Mouse (Mus musculus): ENCODE measurements around the gene Sri. TPM values are rescaled to one million over a fixed set of nuclear protein-coding genes. Genes with fewer than 3 reads are reported as not detected.

Gene Sri
- polyA plus RNA-seq, 1 experiment from 2014 or later = 263 TPM

- Histone ChIP-seq H3K9ac (ENCODE audit: low read depth, low read length) (peak overlapping the region; percentile 91), H3K4me3 (ENCODE audit: low read depth, low read length) (peak overlapping the region; percentile 79), H3K36me3 (ENCODE audit: control insufficient read depth, insufficient read depth, low read length) (peaks cover 12% of the 10 kb centered on the region), H3K4me2 (peak overlapping the region; percentile 86), H3K9me3 (replicated peaks; ENCODE audit: control insufficient read depth, low read length) (no peaks in the 10 kb centered on the region), H3K27ac (ENCODE audit: low read depth, low read length) (peak overlapping the region; percentile 86), H3K27me3 (ENCODE audit: control insufficient read depth, insufficient read depth, low read length) (no peaks in the 10 kb centered on the region), H3K4me1 (ENCODE audit: control insufficient read depth, insufficient read depth, low read length) (peaks cover 13% of the 10 kb centered on the region; the same call in 1 of the 2 replicates)
- ATAC-seq (replicated peaks; ENCODE audit: insufficient number of reproducible peaks, low FRiP score, low TSS enrichment) = peak; percentile 96
- WGBS (ENCODE audit: insufficient replicate concordance) = under 1% methylated on average over 52 of the region's 60 CpGs
These were observed 10.5 kb downstream of the Sri start for GRCm38 (mm10) chr5:8056141-8057017.

DNA sequence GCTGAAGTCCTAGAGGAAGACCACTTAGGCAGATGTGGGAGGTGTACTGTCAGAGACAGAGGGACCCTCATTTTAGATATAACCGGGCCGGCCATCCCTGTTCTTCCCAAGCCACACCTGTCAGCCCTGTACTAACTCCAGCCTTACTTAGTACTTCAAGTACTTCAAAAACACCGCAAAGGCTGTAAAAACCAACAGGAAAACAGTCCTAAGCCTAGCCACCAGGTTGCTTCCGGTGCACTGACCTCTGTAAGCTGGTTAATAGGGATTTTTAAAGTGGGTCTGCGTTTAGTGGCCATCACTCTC is 11.1 kb downstream of the Sri start:
- Histone ChIP-seq H3K4me2 (peak overlapping the region; percentile 86), H3K27me3 (ENCODE audit: control insufficient read depth, insufficient read depth, low read length) (no peaks in the 10 kb centered on the region), H3K9me3 (replicated peaks; ENCODE audit: control insufficient read depth, low read length) (no peaks in the 10 kb centered on the region), H3K36me3 (ENCODE audit: control insufficient read depth, insufficient read depth, low read length) (peaks cover 12% of the 10 kb centered on the region), H3K9ac (ENCODE audit: low read depth, low read length) (peak overlapping the region; percentile 91), H3K27ac (ENCODE audit: low read depth, low read length) (peak overlapping the region; percentile 86), H3K4me1 (ENCODE audit: control insufficient read depth, insufficient read depth, low read length) (peaks cover 13% of the 10 kb centered on the region; the same call in 1 of the 2 replicates), H3K4me3 (ENCODE audit: low read depth, low read length) (peak overlapping the region; percentile 79)
- 48% methylated on average over 5 of the region's 5 CpGs for WGBS (ENCODE audit: insufficient replicate concordance)
- ATAC-seq (replicated peaks; ENCODE audit: insufficient number of reproducible peaks, low FRiP score, low TSS enrichment) = peak; percentile 39; the same call in 1 of the 2 replicates

DNA sequence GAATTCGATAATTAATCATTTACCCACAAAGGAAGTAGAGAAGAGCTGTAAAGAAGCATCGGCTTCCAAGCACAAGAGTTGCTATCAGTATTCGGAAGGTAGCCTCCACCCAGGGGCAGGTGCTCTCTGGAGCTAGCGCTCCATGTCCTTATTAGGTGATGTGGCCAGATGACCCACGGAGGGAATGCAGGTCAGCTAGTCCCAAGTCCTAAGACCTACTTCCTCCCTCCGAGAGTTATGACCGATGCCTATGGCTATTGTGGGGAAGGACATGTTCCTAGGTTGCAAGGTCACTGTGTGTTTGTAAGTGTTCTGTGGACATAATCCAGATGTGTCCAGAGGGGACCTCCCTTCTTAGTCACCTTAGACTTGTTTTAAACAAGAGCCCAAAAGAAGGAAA is 12.2 kb downstream of the Sri start:
- H3K27me3 ChIP-seq (ENCODE audit: control insufficient read depth, insufficient read depth, low read length) = no peaks in the 10 kb centered on the region
- H3K4me2 ChIP-seq = peak overlapping the region; percentile 86
- 67% methylated on average over 7 of the region's 7 CpGs for WGBS (ENCODE audit: insufficient replicate concordance)
- H3K9me3 ChIP-seq (replicated peaks; ENCODE audit: control insufficient read depth, low read length) = no peaks in the 10 kb centered on the region
- peaks cover 10% of the 10 kb centered on the region; the same call in 1 of the 2 replicates for H3K4me1 ChIP-seq (ENCODE audit: control insufficient read depth, insufficient read depth, low read length)
- H3K4me3 ChIP-seq (ENCODE audit: low read depth, low read length) = peak overlapping the region; percentile 12; the same call in 1 of the 2 replicates
- peaks cover 17% of the 10 kb centered on the region for H3K36me3 ChIP-seq (ENCODE audit: control insufficient read depth, insufficient read depth, low read length)
- H3K27ac ChIP-seq (ENCODE audit: low read depth, low read length) = no peak overlapping the region
- H3K9ac ChIP-seq (ENCODE audit: low read depth, low read length) = no peak overlapping the region
- ATAC-seq (replicated peaks; ENCODE audit: insufficient number of reproducible peaks, low FRiP score, low TSS enrichment) = no peak

DNA sequence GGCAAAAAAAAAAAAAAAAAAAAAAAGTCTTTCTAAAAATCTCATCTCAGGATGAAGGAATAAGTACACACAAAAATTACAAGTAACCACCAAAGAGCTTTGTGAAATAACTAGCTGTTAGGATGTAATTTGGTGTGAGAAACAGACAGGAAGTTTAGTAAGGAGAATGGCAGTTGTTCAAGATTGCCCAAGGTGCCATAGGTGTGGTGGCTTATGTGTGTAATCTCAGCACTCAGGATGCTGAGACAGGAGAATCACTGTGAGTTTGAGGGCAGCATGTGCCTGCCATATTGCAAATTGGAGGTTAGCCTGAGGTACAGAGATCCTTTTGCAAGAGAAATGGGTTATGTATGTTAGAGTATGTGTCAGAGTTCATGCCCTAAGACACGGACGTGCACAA is 16.6 kb downstream of the Sri start:
- 91% methylated on average over 2 of the region's 2 CpGs for WGBS (ENCODE audit: insufficient replicate concordance)
- no peaks in the 10 kb centered on the region for H3K9me3 ChIP-seq (replicated peaks; ENCODE audit: control insufficient read depth, low read length)
- peaks cover 8% of the 10 kb centered on the region; the same call in 1 of the 2 replicates for H3K4me1 ChIP-seq (ENCODE audit: control insufficient read depth, insufficient read depth, low read length)
- H3K4me3 ChIP-seq (ENCODE audit: low read depth, low read length) = no peak overlapping the region
- no peaks in the 10 kb centered on the region for H3K27me3 ChIP-seq (ENCODE audit: control insufficient read depth, insufficient read depth, low read length)
- no peak overlapping the region for H3K27ac ChIP-seq (ENCODE audit: low read depth, low read length)
- peaks cover 51% of the 10 kb centered on the region for H3K36me3 ChIP-seq (ENCODE audit: control insufficient read depth, insufficient read depth, low read length)
- H3K4me2 ChIP-seq = no peak overlapping the region
- no peak for ATAC-seq (replicated peaks; ENCODE audit: insufficient number of reproducible peaks, low FRiP score, low TSS enrichment)
- no peak overlapping the region for H3K9ac ChIP-seq (ENCODE audit: low read depth, low read length)

- H3K4me3 ChIP-seq (ENCODE audit: low read depth, low read length) = no peak overlapping the region
These were observed 17.3 kb downstream of the Sri start for GRCm38 (mm10) chr5:8063207-8063606.

GRCm38 (mm10) chr5:8073406-8073805 is 27.5 kb downstream of the Sri start:
- Histone ChIP-seq H3K36me3 (ENCODE audit: control insufficient read depth, insufficient read depth, low read length) (peaks cover 5% of the 10 kb centered on the region; the same call in 1 of the 2 replicates), H3K4me2 (no peak overlapping the region), H3K4me3 (ENCODE audit: low read depth, low read length) (no peak overlapping the region), H3K27ac (ENCODE audit: low read depth, low read length) (no peak overlapping the region), H3K9me3 (replicated peaks; ENCODE audit: control insufficient read depth, low read length) (no peaks in the 10 kb centered on the region), H3K4me1 (ENCODE audit: control insufficient read depth, insufficient read depth, low read length) (no peaks in the 10 kb centered on the region), H3K27me3 (ENCODE audit: control insufficient read depth, insufficient read depth, low read length) (no peaks in the 10 kb centered on the region), H3K9ac (ENCODE audit: low read depth, low read length) (no peak overlapping the region)
- 89% methylated on average over 9 of the region's 9 CpGs for WGBS (ENCODE audit: insufficient replicate concordance)
- ATAC-seq (replicated peaks; ENCODE audit: insufficient number of reproducible peaks, low FRiP score, low TSS enrichment) = no peak

More at GRCm38 (mm10) chr5:8063207-8063606, 17.3 kb downstream of the Sri start:
- H3K4me1 ChIP-seq (ENCODE audit: control insufficient read depth, insufficient read depth, low read length) = peaks cover 3% of the 10 kb centered on the region; the same call in 1 of the 2 replicates
- peaks cover 50% of the 10 kb centered on the region for H3K36me3 ChIP-seq (ENCODE audit: control insufficient read depth, insufficient read depth, low read length)
- no peak overlapping the region for H3K4me2 ChIP-seq
- 37% methylated on average over 6 of the region's 6 CpGs for WGBS (ENCODE audit: insufficient replicate concordance)
- peak; percentile 85 for ATAC-seq (replicated peaks; ENCODE audit: insufficient number of reproducible peaks, low FRiP score, low TSS enrichment)
- no peaks in the 10 kb centered on the region for H3K9me3 ChIP-seq (replicated peaks; ENCODE audit: control insufficient read depth, low read length)
- H3K9ac ChIP-seq (ENCODE audit: low read depth, low read length) = no peak overlapping the region
- no peaks in the 10 kb centered on the region for H3K27me3 ChIP-seq (ENCODE audit: control insufficient read depth, insufficient read depth, low read length)
- no peak overlapping the region for H3K27ac ChIP-seq (ENCODE audit: low read depth, low read length)

- WGBS (ENCODE audit: insufficient replicate concordance) = 89% methylated on average over 9 of the region's 9 CpGs
- Histone ChIP-seq H3K9ac (ENCODE audit: low read depth, low read length) (no peak overlapping the region), H3K9me3 (replicated peaks; ENCODE audit: control insufficient read depth, low read length) (no peaks in the 10 kb centered on the region), H3K27ac (ENCODE audit: low read depth, low read length) (no peak overlapping the region), H3K4me3 (ENCODE audit: low read depth, low read length) (no peak overlapping the region), H3K4me2 (no peak overlapping the region), H3K36me3 (ENCODE audit: control insufficient read depth, insufficient read depth, low read length) (peaks cover 5% of the 10 kb centered on the region; the same call in 1 of the 2 replicates), H3K4me1 (ENCODE audit: control insufficient read depth, insufficient read depth, low read length) (no peaks in the 10 kb centered on the region), H3K27me3 (ENCODE audit: control insufficient read depth, insufficient read depth, low read length) (no peaks in the 10 kb centered on the region)
- ATAC-seq (replicated peaks; ENCODE audit: insufficient number of reproducible peaks, low FRiP score, low TSS enrichment) = no peak
These were observed 28.2 kb downstream of the Sri start for GRCm38 (mm10) chr5:8073901-8074561.

- no peaks in the 10 kb centered on the region for H3K4me1 ChIP-seq (ENCODE audit: control insufficient read depth, insufficient read depth, low read length)
- WGBS (ENCODE audit: insufficient replicate concordance) = 83% methylated on average over 8 of the region's 8 CpGs
These were observed 31.6 kb downstream of the Sri start for GRCm38 (mm10) chr5:8077481-8077880.

More at GRCm38 (mm10) chr5:8077481-8077880, 31.6 kb downstream of the Sri start:
- no peaks in the 10 kb centered on the region for H3K9me3 ChIP-seq (replicated peaks; ENCODE audit: control insufficient read depth, low read length)
- H3K4me3 ChIP-seq (ENCODE audit: low read depth, low read length) = no peak overlapping the region
- ATAC-seq (replicated peaks; ENCODE audit: insufficient number of reproducible peaks, low FRiP score, low TSS enrichment) = no peak
- no peak overlapping the region for H3K27ac ChIP-seq (ENCODE audit: low read depth, low read length)
- peaks cover 4% of the 10 kb centered on the region; the same call in 1 of the 2 replicates for H3K36me3 ChIP-seq (ENCODE audit: control insufficient read depth, insufficient read depth, low read length)
- H3K27me3 ChIP-seq (ENCODE audit: control insufficient read depth, insufficient read depth, low read length) = no peaks in the 10 kb centered on the region
- H3K9ac ChIP-seq (ENCODE audit: low read depth, low read length) = no peak overlapping the region
- no peak overlapping the region for H3K4me2 ChIP-seq

Data from heart, embryonic 11.5 days (tissue).